Mouse (Mus musculus) forebrain, postnatal 0 days (tissue): ENCODE results near the gene Wfdc13. TPM values are rescaled to one million over a fixed set of nuclear protein-coding genes. Genes with fewer than 3 reads are reported as not detected.

ENCODE experiments used
- ATAC-seq: fragments of 200-750 bp; cut with Nextera tagmentation; 2 replicates; pipeline ENCODE4 v1.8.0; 2017; ENCODE audit warnings: mild to moderate bottlenecking, moderate library complexity
- DNase-seq: peaks from one replicate; pipeline ENCODE4 v3.0.0-alpha.2; 2015
- H3K27ac ChIP-seq: fragments of 300-500 bp; sonication (generic); 2 replicates; pipeline ENCODE4 v1.5.1; 2014; ENCODE audit warnings: low read depth, mild to moderate bottlenecking, antibody characterized with exemption, low read length, moderate library complexity, mixed read lengths
- H3K27me3 ChIP-seq: fragments of 300-500 bp; sonication (generic); 2 replicates; pipeline ENCODE4 v1.6.1; 2014; ENCODE audit warnings: mild to moderate bottlenecking, low read length, mixed read lengths; ENCODE audit not compliant: insufficient read depth
- H3K36me3 ChIP-seq: fragments of 300-500 bp; sonication (generic); 2 replicates; pipeline ENCODE4 v1.6.1; 2014; ENCODE audit warnings: mild to moderate bottlenecking, moderate library complexity; ENCODE audit not compliant: insufficient read depth
- H3K4me1 ChIP-seq: fragments of 300-500 bp; sonication (generic); 2 replicates; pipeline ENCODE4 v1.6.1; 2014; ENCODE audit warnings: antibody characterized with exemption; ENCODE audit not compliant: insufficient read depth
- H3K4me2 ChIP-seq: fragments of 300-500 bp; sonication (generic); 2 replicates; pipeline ENCODE4 v1.6.1; 2014; ENCODE audit warnings: low read depth, mild to moderate bottlenecking, moderate library complexity
- H3K4me3 ChIP-seq: fragments of 300-500 bp; sonication (generic); 2 replicates; pipeline ENCODE4 v1.5.1; 2014; ENCODE audit warnings: low read depth, low read length, mixed read lengths
- H3K9ac ChIP-seq: fragments of 300-500 bp; sonication (generic); 2 replicates; pipeline ENCODE4 v1.6.1; 2014; ENCODE audit warnings: mild to moderate bottlenecking
- H3K9me3 ChIP-seq: fragments of 300-500 bp; sonication (generic); 2 replicates; pipeline ENCODE4 v1.6.1; 2016; ENCODE audit warnings: low read length
- CTCF ChIP-seq: sonication (generic); IDR thresholded peaks from 2 replicates; pipeline ENCODE4 v1.5.1; 2016; ENCODE audit warnings: antibody characterized with exemption, control low read depth, low read depth
- WGBS: fragments of 180-500 bp; shearing (Covaris S2); extraction: QIAGEN DNeasy Blood & Tissue Kit; methylation state at CpG from one replicate; pipeline ENCODE4 v1.1.7; 2014; 5-methylcytosine and 5-hydroxymethylcytosine counted together
- polyA plus RNA-seq: library from polyadenylated mRNA; unstranded; fragments of >200 nt; fragmentation: Nextera tagmentation; extraction: Ambion mirVana; gene quantifications from 2 replicates; pipeline ENCODE4 v1.2.1, GENCODE M21; 2015
- total RNA-seq: library from RNA; depleted of rRNA; stranded (reverse); fragments of >200 nt; gene quantifications from 2 replicates; pipeline ENCODE4 v1.2.3, GENCODE M21; 2014; rRNA removed

The Wfdc13 gene
- total RNA-seq: not detected in 2 replicates
- polyA plus RNA-seq: not detected in 2 replicates

GRCm38 (mm10) chr2:164684807-164685206, at the start of gene Wfdc13:
Gene Wfdc13 (plus strand): TSS chr2:164685107.
- TF ChIP-seq CTCF: no peak
- WGBS: 67% methylated on average over 3 of the region's 3 CpGs
- Histone ChIP-seq H3K27me3 (no peaks in the 10 kb centered on the region), H3K4me2 (no peak within 1 kb of the TSS), H3K9me3 (no peaks in the 10 kb centered on the region), H3K4me1 (no peaks in the 10 kb centered on the region), H3K4me3 (no peak within 1 kb of the TSS), H3K9ac (no peak within 1 kb of the TSS), H3K27ac (no peak within 1 kb of the TSS), H3K36me3 (no peaks in the 10 kb centered on the region)
- ATAC-seq (no peak), DNase-seq (no peak)

GRCm38 (mm10) chr2:164635266-164635665, 49.6 kb upstream of the Wfdc13 start:
- H3K36me3 ChIP-seq: no peaks in the 10 kb centered on the region
- no peak overlapping the region for H3K27ac ChIP-seq
- H3K4me2 ChIP-seq: no peak overlapping the region
- TF ChIP-seq CTCF: no peak
- no peak overlapping the region for H3K4me3 ChIP-seq
- WGBS: 82% methylated on average over 9 of the region's 9 CpGs
- H3K9me3 ChIP-seq: no peaks in the 10 kb centered on the region
- DNase-seq (no peak), ATAC-seq (no peak)
- no peaks in the 10 kb centered on the region for H3K27me3 ChIP-seq
- no peaks in the 10 kb centered on the region for H3K4me1 ChIP-seq
- H3K9ac ChIP-seq: no peak overlapping the region

- DNase-seq: no peak
- H3K9me3 ChIP-seq: no peaks in the 10 kb centered on the region
- 84% methylated on average over 3 of the region's 3 CpGs for WGBS
- no peak for ATAC-seq
- no peaks in the 10 kb centered on the region for H3K36me3 ChIP-seq
- TF ChIP-seq CTCF: no peak
- H3K27ac ChIP-seq: no peak within 1 kb of the TSS
- no peak within 1 kb of the TSS for H3K9ac ChIP-seq
- H3K27me3 ChIP-seq: no peaks in the 10 kb centered on the region
- no peak within 1 kb of the TSS for H3K4me3 ChIP-seq
- no peaks in the 10 kb centered on the region for H3K4me1 ChIP-seq
- H3K4me2 ChIP-seq: no peak within 1 kb of the TSS
Measured at GRCm38 (mm10) chr2:164638696-164639095, 46.2 kb upstream of the Wfdc13 start, which contains the start of gene Wfdc16. Gene Wfdc16 (minus strand): TSS chr2:164638796.

- H3K4me3 ChIP-seq: no peak overlapping the region
- no peak overlapping the region for H3K9ac ChIP-seq
- no peak overlapping the region for H3K4me2 ChIP-seq
- no peaks in the 10 kb centered on the region for H3K36me3 ChIP-seq
- H3K9me3 ChIP-seq: no peaks in the 10 kb centered on the region
- no peak for DNase-seq
- H3K27ac ChIP-seq: no peak overlapping the region
- no peaks in the 10 kb centered on the region for H3K4me1 ChIP-seq
- no peak for TF ChIP-seq CTCF
- no peak for ATAC-seq
- no peaks in the 10 kb centered on the region for H3K27me3 ChIP-seq
- WGBS: 64% methylated on average over 7 of the region's 7 CpGs
Measured at GRCm38 (mm10) chr2:164641129-164641528, 43.8 kb upstream of the Wfdc13 start.

GRCm38 (mm10) chr2:164641881-164642673, 42.8 kb upstream of the Wfdc13 start:
- no peak overlapping the region for H3K9ac ChIP-seq
- peak; percentile 36 for DNase-seq
- no peaks in the 10 kb centered on the region for H3K27me3 ChIP-seq
- TF ChIP-seq CTCF: no peak
- ATAC-seq: no peak
- WGBS: 55% methylated on average over 13 of the region's 13 CpGs
- H3K4me1 ChIP-seq: no peaks in the 10 kb centered on the region
- H3K36me3 ChIP-seq: no peaks in the 10 kb centered on the region
- H3K4me3 ChIP-seq: no peak overlapping the region
- H3K9me3 ChIP-seq: no peaks in the 10 kb centered on the region
- no peak overlapping the region for H3K27ac ChIP-seq
- no peak overlapping the region for H3K4me2 ChIP-seq

GRCm38 (mm10) chr2:164655858-164656257, 29.0 kb upstream of the Wfdc13 start, which contains the start of gene Wfdc10:
Gene Wfdc10 (plus strand): TSS chr2:164656046.
- 20% methylated on average over 11 of the region's 11 CpGs for WGBS
- Histone ChIP-seq H3K36me3 (no peaks in the 10 kb centered on the region), H3K27me3 (no peaks in the 10 kb centered on the region), H3K4me3 (no peak within 1 kb of the TSS), H3K4me1 (no peaks in the 10 kb centered on the region), H3K4me2 (no peak within 1 kb of the TSS), H3K9me3 (no peaks in the 10 kb centered on the region), H3K9ac (no peak within 1 kb of the TSS), H3K27ac (no peak within 1 kb of the TSS)
- peak; percentile 77 for TF ChIP-seq CTCF
- DNase-seq (peak; percentile 42), ATAC-seq (no peak)

GRCm38 (mm10) chr2:164656483-164656882, 28.4 kb upstream of the Wfdc13 start, which contains the start of gene Wfdc9:
Gene Wfdc9 (minus strand): TSS chr2:164656583.
- Histone ChIP-seq H3K36me3 (no peaks in the 10 kb centered on the region), H3K9me3 (no peaks in the 10 kb centered on the region), H3K9ac (no peak within 1 kb of the TSS), H3K4me1 (no peaks in the 10 kb centered on the region), H3K27ac (no peak within 1 kb of the TSS), H3K4me2 (no peak within 1 kb of the TSS), H3K4me3 (no peak within 1 kb of the TSS), H3K27me3 (no peaks in the 10 kb centered on the region)
- 79% methylated on average over 9 of the region's 9 CpGs for WGBS
- DNase-seq (no peak), ATAC-seq (no peak)
- no peak for TF ChIP-seq CTCF
